Mouse (Mus musculus) thymus, adult 18-20 months (tissue): Measurements from ENCODE around the gene Gm8453.
"Not testable (repeated sequence)": the region's sequence is repeated elsewhere in the genome, so short reads cannot be mapped to it uniquely, and the experiment has no call there.

Experiments
- DNase-seq, 2 experiments: peaks; one replicate each; pipeline ENCODE4 v3.0.0; 2022; ENCODE audit warnings: mixed read lengths in 2 of 2

The Gm8453 gene

DNA sequence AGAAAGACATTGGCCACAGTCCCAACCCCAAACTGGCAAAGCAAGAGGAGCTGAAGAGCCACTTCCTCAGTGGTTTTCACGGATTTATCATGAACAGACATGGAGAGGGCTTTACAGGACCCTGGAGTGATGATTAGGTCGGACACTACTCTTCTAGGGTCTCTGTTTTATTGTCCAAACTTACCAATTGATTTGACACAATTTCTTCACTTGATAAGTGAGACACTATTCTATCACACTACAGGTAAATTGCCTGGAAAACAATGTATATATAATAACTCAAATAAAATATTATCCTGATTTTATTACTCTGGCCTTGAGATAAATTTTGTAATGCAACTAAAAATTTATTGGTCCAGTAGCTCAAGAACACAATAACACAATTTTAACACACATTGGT, at the start of gene Gm8453:
Gm8453 (minus strand) TSS at position 101 of the 400 bp plus-strand sequence.
- DNase-seq = not testable (repeated sequence)

DNA sequence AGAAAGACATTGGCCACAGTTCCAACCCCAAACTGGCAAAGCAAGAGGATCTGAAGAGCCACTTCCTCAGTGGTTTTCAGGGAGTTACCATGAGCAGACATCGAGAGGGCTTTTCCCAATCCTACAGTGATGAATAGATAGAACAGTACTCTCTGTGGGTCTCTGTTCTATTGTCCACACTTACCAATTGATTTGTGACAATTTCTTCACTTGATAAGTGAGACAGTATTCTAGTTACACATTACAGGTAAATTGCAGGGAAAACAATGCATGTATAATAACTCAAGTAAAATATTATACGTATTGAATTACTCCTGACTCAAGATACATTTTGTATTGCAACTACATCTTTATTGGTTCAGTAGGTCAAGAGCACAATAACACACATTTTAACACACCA, 28.1 kb downstream of the Gm8453 start, which contains the start of gene Gm8653:
Gm8653 (minus strand) TSS at position 101 of the 400 bp plus-strand sequence.
- not testable (repeated sequence) for DNase-seq

DNA sequence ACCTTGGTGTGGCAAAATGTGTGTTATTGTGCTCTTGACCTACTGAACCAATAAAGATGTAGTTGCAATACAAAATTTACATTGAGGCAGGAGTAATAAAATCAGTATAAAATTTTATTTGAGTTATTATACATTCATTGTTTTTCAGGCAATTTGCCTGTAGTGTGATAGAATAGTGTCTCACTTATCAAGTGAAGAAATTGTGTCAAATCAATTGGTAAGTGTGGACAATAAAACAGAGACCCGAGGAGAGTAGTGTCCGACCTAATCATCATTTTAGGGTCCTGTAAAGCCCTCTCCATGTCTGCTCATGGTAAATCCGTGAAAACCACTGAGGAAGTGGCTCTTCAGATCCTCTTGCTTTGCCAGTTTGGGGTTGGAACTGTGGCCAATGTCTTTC, 40.2 kb downstream of the Gm8453 start, which contains the start of gene Vmn1r143:
Vmn1r143 (plus strand) TSS at position 301 of the 400 bp plus-strand sequence.
- not testable (repeated sequence) for DNase-seq
